Mouse (Mus musculus) lung, adult 2 months (tissue): ENCODE data around the gene Pif1.

Source experiments
- CTCF ChIP-seq: fragments of 200-500 bp; IDR thresholded peaks from 2 replicates; pipeline ENCODE4 v1.5.1; 2011; ENCODE audit warnings: mild to moderate bottlenecking, low read length, control low read depth; ENCODE audit not compliant: insufficient read depth
- POLR2A ChIP-seq: fragments of 200-500 bp; IDR thresholded peaks from 2 replicates; pipeline ENCODE4 v1.6.1; 2011; ENCODE audit warnings: low read depth, mild to moderate bottlenecking, control low read depth, low read length, borderline replicate concordance; ENCODE audit errors: extremely low read depth

DNA sequence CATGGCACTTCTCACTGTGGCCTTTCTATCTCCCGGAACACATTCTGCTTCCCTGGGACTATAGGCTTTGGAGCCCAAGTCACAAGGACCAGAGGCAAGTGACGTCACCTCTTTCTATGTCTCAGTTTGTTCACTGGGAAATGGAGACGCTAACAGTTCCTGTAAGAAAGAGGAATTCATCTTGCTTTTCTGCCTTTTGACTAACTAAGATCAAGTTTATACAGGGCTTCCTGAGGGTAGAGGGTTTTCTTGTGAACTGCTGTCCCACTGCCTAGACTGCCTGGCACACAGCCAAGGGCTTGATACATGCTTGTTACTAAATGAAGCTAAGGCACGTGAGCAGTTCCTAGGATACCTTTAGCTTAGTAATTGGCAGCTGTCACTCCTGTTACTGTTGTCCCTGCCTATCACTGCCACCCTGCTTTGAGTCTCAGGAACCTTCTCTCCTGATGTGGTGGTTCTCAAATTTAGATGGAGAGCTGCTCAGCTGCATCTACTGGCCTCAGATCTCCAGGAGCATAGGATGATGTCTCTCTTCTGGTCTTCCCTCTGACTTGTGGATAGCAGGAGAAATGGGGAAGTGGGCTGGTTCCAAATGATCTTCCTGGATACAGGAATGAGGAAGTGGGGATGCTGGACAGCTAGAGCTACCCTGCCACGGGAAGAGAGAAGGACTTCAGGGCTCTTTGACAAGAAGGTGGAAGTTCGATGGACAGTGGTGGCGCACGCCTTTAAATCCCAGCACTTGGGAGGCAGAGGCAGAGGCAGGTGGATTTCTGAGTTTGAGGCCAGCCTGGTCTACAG is 11.4 kb upstream of the Pif1 start:
- TF ChIP-seq CTCF (no peak), POLR2A (no peak)
